Mouse (Mus musculus) embryonic facial prominence, embryonic 11.5 days (tissue): Measurements from ENCODE around the gene Aff3. TPM values are rescaled to one million over a fixed set of nuclear protein-coding genes. Genes with fewer than 3 reads are reported as not detected.

Experiments
- ATAC-seq: fragments of 200-750 bp; cut with Nextera tagmentation; replicated peaks from 2 replicates; pipeline ENCODE4 v1.8.0; 2017; ENCODE audit warnings: low read depth; ENCODE audit not compliant: insufficient number of reproducible peaks, low FRiP score, low TSS enrichment
- DNase-seq: peaks from one replicate; pipeline ENCODE4 v3.0.0-alpha.2; 2015; ENCODE audit warnings: low spot score
- H3K27ac ChIP-seq: fragments of 300-500 bp; sonication (generic); replicated peaks from 2 replicates; pipeline ENCODE4 v1.5.1; 2014; ENCODE audit warnings: mild to moderate bottlenecking, low read depth, low read length, control low read depth
- H3K27me3 ChIP-seq: fragments of 300-500 bp; sonication (generic); 2 replicates; pipeline ENCODE4 v1.6.1; 2014; ENCODE audit warnings: mild to moderate bottlenecking, low read length, moderate library complexity, mixed read lengths; ENCODE audit not compliant: control insufficient read depth, insufficient read depth
- H3K36me3 ChIP-seq: fragments of 300-500 bp; sonication (generic); replicated peaks from 2 replicates; pipeline ENCODE4 v1.6.1; 2014; ENCODE audit warnings: low read depth, mild to moderate bottlenecking, low read length, moderate library complexity, mixed read lengths; ENCODE audit not compliant: control insufficient read depth, insufficient read depth
- H3K4me1 ChIP-seq: fragments of 300-500 bp; sonication (generic); 2 replicates; pipeline ENCODE4 v1.6.1; 2014; ENCODE audit warnings: low read length, mixed read lengths; ENCODE audit not compliant: control insufficient read depth, insufficient read depth
- H3K4me2 ChIP-seq: fragments of 300-500 bp; sonication (generic); 2 replicates; pipeline ENCODE4 v1.6.1; 2014; ENCODE audit warnings: low read depth, mild to moderate bottlenecking, control low read depth, low read length, moderate library complexity
- H3K4me3 ChIP-seq: fragments of 300-500 bp; sonication (generic); 2 replicates; pipeline ENCODE4 v1.5.1; 2014; ENCODE audit warnings: low read depth, low read length, control low read depth
- H3K9ac ChIP-seq: fragments of 300-500 bp; sonication (generic); replicated peaks from 2 replicates; pipeline ENCODE4 v1.6.1; 2014; ENCODE audit warnings: mild to moderate bottlenecking, control low read depth, low read length
- H3K9me3 ChIP-seq: fragments of 300-500 bp; sonication (generic); replicated peaks from 2 replicates; pipeline ENCODE4 v1.6.1; 2016; ENCODE audit warnings: mild to moderate bottlenecking, low read length, inconsistent platforms, mixed read lengths; ENCODE audit not compliant: control insufficient read depth
- WGBS: fragments of 180-500 bp; shearing (Covaris S2); extraction: QIAGEN DNeasy Blood & Tissue Kit; methylation state at CpG from one replicate; pipeline ENCODE4 v1.1.7; 2014; 5-methylcytosine and 5-hydroxymethylcytosine counted together
- polyA plus RNA-seq: library from polyadenylated mRNA; unstranded; fragments of >200 nt; fragmentation: Nextera tagmentation; extraction: Ambion mirVana; gene quantifications from 2 replicates; pipeline ENCODE4 v1.2.1, GENCODE M21; 2014

Gene Aff3
- polyA plus RNA-seq, 1 experiment from 2014 or later, result 17.5 TPM

DNA sequence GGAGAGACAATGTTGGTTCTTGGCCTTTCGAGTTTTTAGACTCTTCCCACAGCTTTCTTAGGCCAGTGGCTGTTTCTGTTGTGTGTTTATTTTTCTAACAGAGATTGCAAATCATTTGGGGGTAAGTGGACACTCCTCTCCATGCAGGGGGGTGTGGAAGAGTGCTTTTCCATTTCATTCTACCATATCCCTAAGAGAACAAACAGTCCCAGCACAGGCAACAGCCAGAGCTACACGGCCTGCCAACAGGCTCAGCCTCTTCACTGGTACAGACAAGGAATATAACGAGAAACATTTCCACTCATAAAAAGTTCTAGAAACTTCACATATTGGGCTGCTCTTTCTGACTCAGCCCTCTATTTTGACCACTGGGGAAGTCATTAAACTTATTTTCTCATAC lies 463.0 kb downstream of the Aff3 start:
- H3K4me2 ChIP-seq, result no peak overlapping the region
- H3K4me1 ChIP-seq, result no peaks in the 10 kb centered on the region
- ATAC-seq, result no peak
- H3K9me3 ChIP-seq, result no peaks in the 10 kb centered on the region
- no peak overlapping the region for H3K27ac ChIP-seq
- DNase-seq, result no peak
- H3K36me3 ChIP-seq, result no peaks in the 10 kb centered on the region; the same call in 1 of the 2 replicates
- no peaks in the 10 kb centered on the region for H3K27me3 ChIP-seq
- no peak overlapping the region for H3K4me3 ChIP-seq
- no peak overlapping the region for H3K9ac ChIP-seq
- 77% methylated on average over 3 of the region's 3 CpGs for whole genome bisulfite sequencing

DNA sequence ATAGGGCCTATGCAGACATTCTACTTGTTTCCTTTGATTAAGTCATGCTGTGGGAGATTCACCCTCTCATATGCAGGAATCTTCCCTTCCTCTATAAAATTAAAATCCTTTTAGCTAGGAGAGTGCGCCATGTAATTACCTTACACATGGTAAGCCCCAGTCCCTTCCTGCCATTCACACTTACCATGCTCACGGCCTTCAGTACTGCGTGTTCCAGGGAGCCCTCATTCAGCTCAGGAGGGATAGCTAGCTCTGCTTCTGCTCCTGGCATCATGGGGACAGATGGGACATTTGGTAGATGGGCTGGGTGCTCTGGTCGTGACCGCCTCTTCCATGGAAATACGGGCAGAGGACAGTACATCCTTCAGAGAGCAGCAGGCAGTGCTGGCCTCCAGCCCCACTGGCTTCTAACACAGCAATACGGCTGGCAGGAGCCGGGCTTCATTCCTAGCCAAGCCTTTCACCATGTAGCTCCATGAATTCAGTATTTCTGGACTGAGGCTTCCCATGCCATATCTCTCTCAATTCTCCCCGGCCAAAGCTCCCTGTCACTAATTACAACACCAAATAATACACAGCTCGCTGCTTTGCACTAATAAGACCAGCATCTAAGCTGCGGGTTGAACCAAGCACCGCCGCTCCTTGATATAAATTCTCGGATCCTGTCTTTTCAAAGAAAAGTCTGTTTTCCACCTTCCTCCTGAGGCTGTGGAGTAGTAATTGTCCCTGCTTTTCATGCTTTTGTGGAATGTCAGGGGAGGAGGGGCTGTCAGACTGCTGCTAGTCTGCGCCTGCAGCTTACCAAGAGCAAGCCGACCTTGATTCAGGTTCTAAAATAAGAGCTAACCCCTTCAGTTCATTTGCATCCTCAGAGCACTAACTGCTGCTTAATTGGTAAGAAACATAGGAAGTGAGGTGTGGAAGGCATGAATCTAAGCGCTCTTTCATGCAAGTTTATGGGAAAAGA lies 464.8 kb downstream of the Aff3 start:
- 68% methylated on average over 17 of the region's 17 CpGs for WGBS
- DNase-seq (peak; percentile 19), ATAC-seq (no peak)
- no peaks in the 10 kb centered on the region for H3K4me1 ChIP-seq
- H3K9me3 ChIP-seq, result no peaks in the 10 kb centered on the region
- H3K4me2 ChIP-seq, result no peak overlapping the region
- no peak overlapping the region for H3K4me3 ChIP-seq
- H3K36me3 ChIP-seq, result no peaks in the 10 kb centered on the region; the same call in 1 of the 2 replicates
- no peaks in the 10 kb centered on the region for H3K27me3 ChIP-seq
- H3K27ac ChIP-seq, result no peak overlapping the region
- H3K9ac ChIP-seq, result no peak overlapping the region

DNA sequence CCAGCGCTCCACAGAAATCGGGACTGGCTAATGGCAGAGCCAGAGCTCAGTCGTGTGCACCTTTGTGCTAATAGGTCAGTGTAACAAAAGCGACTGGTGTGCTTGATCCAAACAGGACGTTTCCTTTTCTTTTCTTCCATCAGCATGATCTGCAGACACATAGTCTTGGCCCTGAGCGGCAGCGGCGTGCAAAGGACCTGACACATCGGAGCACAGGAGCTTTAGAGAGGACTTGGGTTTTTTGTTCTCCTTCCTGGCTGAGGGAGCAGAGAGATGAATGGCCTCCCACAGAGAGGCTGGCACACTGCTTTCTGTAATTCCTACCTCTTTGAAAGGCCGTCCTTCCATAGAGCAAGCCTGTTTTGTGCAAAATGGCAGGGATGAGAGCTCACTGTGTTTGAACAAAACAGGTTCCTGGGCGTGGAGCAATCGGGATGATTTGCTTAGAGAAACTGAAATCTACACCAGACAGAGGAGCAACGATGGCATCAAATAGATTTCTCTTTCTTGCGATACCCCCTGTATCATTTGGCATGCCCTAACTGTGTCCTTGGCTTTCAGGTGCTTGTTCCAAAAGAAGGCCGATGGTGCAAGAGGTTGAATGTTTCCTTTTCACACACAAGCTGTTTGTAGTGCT lies 466.2 kb downstream of the Aff3 start:
- H3K36me3 ChIP-seq, result no peaks in the 10 kb centered on the region
- no peak overlapping the region for H3K4me2 ChIP-seq
- H3K4me1 ChIP-seq, result no peaks in the 10 kb centered on the region
- no peaks in the 10 kb centered on the region for H3K9me3 ChIP-seq
- ATAC-seq, result no peak
- H3K4me3 ChIP-seq, result no peak overlapping the region
- H3K9ac ChIP-seq, result no peak overlapping the region
- DNase-seq, result no peak
- H3K27ac ChIP-seq, result no peak overlapping the region
- H3K27me3 ChIP-seq, result no peaks in the 10 kb centered on the region
- WGBS, result 64% methylated on average over 15 of the region's 15 CpGs

DNA sequence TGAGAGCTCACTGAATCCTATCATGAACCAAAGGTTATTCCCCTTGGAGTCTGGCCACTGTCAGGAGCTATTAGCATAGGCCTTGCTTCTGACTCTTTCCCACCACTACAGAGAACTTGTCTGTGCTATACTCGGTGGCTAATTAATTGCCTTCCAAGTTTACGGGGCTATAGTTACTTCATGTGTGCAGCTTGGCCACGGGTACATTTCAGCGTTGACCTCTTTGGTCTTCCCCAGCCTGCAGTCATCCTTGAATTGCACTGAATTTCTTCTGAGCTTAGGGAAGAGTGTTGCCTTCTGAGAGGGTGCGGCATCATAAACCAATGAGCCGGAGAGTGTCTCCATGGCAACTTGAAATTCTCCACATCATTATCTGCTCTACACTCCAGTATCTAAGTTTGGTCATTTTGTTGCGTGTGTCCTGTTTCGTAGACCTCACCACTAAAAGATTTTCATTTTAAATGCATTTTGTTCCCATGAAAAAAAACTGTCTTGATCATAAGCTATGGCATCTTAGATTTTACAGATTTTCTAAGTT lies 467.5 kb downstream of the Aff3 start:
- no peak for ATAC-seq
- H3K4me1 ChIP-seq, result no peaks in the 10 kb centered on the region
- 84% methylated on average over 8 of the region's 8 CpGs for WGBS

DNA sequence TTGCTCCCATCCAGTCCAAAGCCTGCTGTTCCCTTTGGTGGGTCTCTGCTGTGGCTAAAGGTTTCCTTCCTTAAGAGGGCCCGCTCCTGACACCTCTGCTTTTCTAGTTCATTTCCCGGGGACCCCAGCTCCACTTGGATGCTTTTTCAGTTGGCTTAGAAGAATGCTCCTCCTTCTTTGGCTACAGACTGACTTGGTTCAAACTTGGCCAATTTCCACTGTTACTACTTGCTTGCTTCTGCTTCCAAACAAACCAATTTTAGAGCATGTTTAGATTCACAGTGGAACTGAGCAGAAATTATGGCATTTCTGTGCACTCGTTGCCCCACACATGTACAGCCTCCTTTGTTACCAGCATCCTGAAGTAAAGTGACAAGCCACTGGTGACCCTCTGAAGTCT lies 469.0 kb downstream of the Aff3 start:
- Histone ChIP-seq H3K4me3 (no peak overlapping the region), H3K36me3 (no peaks in the 10 kb centered on the region), H3K27ac (no peak overlapping the region), H3K27me3 (no peaks in the 10 kb centered on the region), H3K9ac (no peak overlapping the region), H3K9me3 (no peaks in the 10 kb centered on the region), H3K4me2 (no peak overlapping the region), H3K4me1 (no peaks in the 10 kb centered on the region)
- WGBS, result 84% methylated on average over 3 of the region's 3 CpGs
- DNase-seq, result no peak
- no peak for ATAC-seq

More for the DNA sequence above, 467.5 kb downstream of the Aff3 start:
- no peak for DNase-seq
- Histone ChIP-seq H3K9me3 (no peaks in the 10 kb centered on the region), H3K36me3 (no peaks in the 10 kb centered on the region), H3K27me3 (no peaks in the 10 kb centered on the region), H3K4me2 (no peak overlapping the region), H3K4me3 (no peak overlapping the region), H3K27ac (no peak overlapping the region), H3K9ac (no peak overlapping the region)

DNA sequence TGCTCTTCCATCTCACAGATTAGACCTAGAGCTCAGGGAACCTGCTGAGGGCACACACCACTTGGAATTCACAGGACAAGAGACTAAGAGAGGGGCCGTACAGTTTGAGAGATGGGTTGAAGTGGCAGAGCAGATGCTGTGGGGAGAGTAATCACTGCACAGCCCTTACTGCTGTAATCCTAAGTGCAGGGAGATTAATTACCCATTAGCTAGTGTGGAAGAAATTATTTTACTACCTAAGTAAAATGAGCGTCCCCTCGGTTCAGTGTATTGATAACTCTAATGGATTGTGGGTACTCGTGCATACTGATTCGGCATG lies 478.6 kb downstream of the Aff3 start:
- no peak overlapping the region for H3K4me2 ChIP-seq
- no peak overlapping the region for H3K4me3 ChIP-seq
- DNase-seq (no peak), ATAC-seq (no peak)
- no peak overlapping the region for H3K9ac ChIP-seq
- H3K27ac ChIP-seq, result no peak overlapping the region
- H3K27me3 ChIP-seq, result no peaks in the 10 kb centered on the region
- 89% methylated on average over 5 of the region's 5 CpGs for WGBS
- no peaks in the 10 kb centered on the region for H3K4me1 ChIP-seq
- no peaks in the 10 kb centered on the region; the same call in 1 of the 2 replicates for H3K36me3 ChIP-seq
- H3K9me3 ChIP-seq, result no peaks in the 10 kb centered on the region

DNA sequence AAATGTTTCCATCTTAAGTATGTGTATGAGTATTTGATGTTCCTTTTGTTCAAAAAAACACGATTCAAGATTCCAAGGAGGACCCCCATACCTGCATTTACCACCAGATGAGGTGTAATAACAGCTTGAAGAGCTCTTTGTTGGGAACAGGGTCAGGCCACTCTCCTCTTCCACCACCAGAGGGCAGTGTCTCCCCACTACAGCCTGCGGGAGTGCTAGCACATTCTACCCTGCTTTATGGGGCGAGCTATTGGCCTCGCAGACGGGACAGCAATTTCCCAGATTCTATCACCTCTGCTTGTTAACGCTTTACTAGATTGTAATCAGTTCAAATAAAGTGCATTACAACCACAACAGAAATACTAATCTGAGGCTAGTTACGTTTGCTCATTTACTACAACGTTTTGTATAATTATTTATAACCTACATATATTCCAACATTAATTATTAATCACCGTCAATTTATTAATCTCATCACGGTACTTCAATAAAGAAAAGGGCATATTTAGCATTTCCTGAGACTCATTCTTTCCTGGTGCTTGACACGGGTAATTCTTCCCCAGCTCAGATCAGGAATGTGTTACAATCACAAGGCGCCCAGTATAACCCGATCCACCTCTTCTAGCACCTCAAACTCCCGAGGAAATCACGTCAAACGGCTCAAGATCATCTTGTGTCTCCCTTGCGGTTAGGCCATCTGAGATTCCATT lies 479.1 kb downstream of the Aff3 start:
- H3K27ac ChIP-seq, result no peak overlapping the region
- DNase-seq (peak; percentile 88), ATAC-seq (no peak)
- WGBS, result 56% methylated on average over 17 of the region's 17 CpGs
- H3K4me3 ChIP-seq, result no peak overlapping the region
- H3K27me3 ChIP-seq, result no peaks in the 10 kb centered on the region
- no peak overlapping the region for H3K9ac ChIP-seq
- no peaks in the 10 kb centered on the region; the same call in 1 of the 2 replicates for H3K36me3 ChIP-seq
- no peaks in the 10 kb centered on the region for H3K9me3 ChIP-seq
- no peaks in the 10 kb centered on the region for H3K4me1 ChIP-seq
- H3K4me2 ChIP-seq, result no peak overlapping the region
